Mouse (Mus musculus): ENCODE measurements around the gene Rwdd2a. TPM values are rescaled to one million over a fixed set of nuclear protein-coding genes. Genes with fewer than 3 reads are reported as not detected.

The Rwdd2a gene
- polyA plus RNA-seq, 1 experiment = 31.6 TPM

- Histone ChIP-seq H3K27ac (ENCODE audit: insufficient read depth, low read length) (no peak overlapping the region), H3K4me1 (ENCODE audit: control insufficient read depth, insufficient read depth, low read length) (no peaks in the 10 kb centered on the region), H3K27me3 (ENCODE audit: control insufficient read depth, insufficient read depth, low read length) (no peaks in the 10 kb centered on the region), H3K4me3 (replicated peaks; ENCODE audit: insufficient read depth, low read depth, low read length) (no peak overlapping the region)
- WGBS = 54% methylated on average over 8 of the region's 8 CpGs
- no peak for DNase-seq
- TF ChIP-seq POLR2A (IDR thresholded peaks at IDR 0.05; ENCODE audit: borderline replicate concordance, insufficient read depth, low read length) = no peak
These were observed 28.0 kb downstream of the Rwdd2a start for GRCm38 (mm10) chr9:86599723-86600303.

GRCm38 (mm10) chr9:86605776-86606175 lies 34.0 kb downstream of the Rwdd2a start:
- 47% methylated on average over 6 of the region's 6 CpGs for WGBS
- no peaks in the 10 kb centered on the region for H3K4me1 ChIP-seq (ENCODE audit: control insufficient read depth, insufficient read depth, low read length)
- DNase-seq = no peak
- TF ChIP-seq CTCF (IDR thresholded peaks at IDR 0.05; ENCODE audit: borderline replicate concordance, insufficient read depth, low read depth, low read length) (no peak), POLR2A (IDR thresholded peaks at IDR 0.05; ENCODE audit: borderline replicate concordance, insufficient read depth, low read length) (no peak)
- no peak overlapping the region for H3K27ac ChIP-seq (ENCODE audit: insufficient read depth, low read length)
- no peaks in the 10 kb centered on the region for H3K27me3 ChIP-seq (ENCODE audit: control insufficient read depth, insufficient read depth, low read length)
- H3K4me3 ChIP-seq (replicated peaks; ENCODE audit: insufficient read depth, low read depth, low read length) = no peak overlapping the region

- Histone ChIP-seq H3K4me1 (ENCODE audit: control insufficient read depth, insufficient read depth, low read length) (no peaks in the 10 kb centered on the region), H3K27me3 (ENCODE audit: control insufficient read depth, insufficient read depth, low read length) (no peaks in the 10 kb centered on the region), H3K4me3 (replicated peaks; ENCODE audit: insufficient read depth, low read depth, low read length) (no peak overlapping the region), H3K27ac (ENCODE audit: insufficient read depth, low read length) (no peak overlapping the region)
- no peak for DNase-seq
- 75% methylated on average over 4 of the region's 4 CpGs for WGBS
- TF ChIP-seq POLR2A (IDR thresholded peaks at IDR 0.05; ENCODE audit: borderline replicate concordance, insufficient read depth, low read length) = no peak
- no peak for TF ChIP-seq CTCF (IDR thresholded peaks at IDR 0.05; ENCODE audit: borderline replicate concordance, insufficient read depth, low read depth, low read length)
These were observed 40.3 kb downstream of the Rwdd2a start for GRCm38 (mm10) chr9:86612091-86612490.

- H3K4me1 ChIP-seq (ENCODE audit: control insufficient read depth, insufficient read depth, low read length) = no peaks in the 10 kb centered on the region
- 100% methylated on average over 1 of the region's 1 CpGs for WGBS
- TF ChIP-seq CTCF (IDR thresholded peaks at IDR 0.05; ENCODE audit: borderline replicate concordance, insufficient read depth, low read depth, low read length) = no peak
- no peak for TF ChIP-seq POLR2A (IDR thresholded peaks at IDR 0.05; ENCODE audit: borderline replicate concordance, insufficient read depth, low read length)
- H3K4me3 ChIP-seq (replicated peaks; ENCODE audit: insufficient read depth, low read depth, low read length) = no peak overlapping the region
- DNase-seq = no peak
- H3K27ac ChIP-seq (ENCODE audit: insufficient read depth, low read length) = no peak overlapping the region
- no peaks in the 10 kb centered on the region for H3K27me3 ChIP-seq (ENCODE audit: control insufficient read depth, insufficient read depth, low read length)
These were observed 44.0 kb downstream of the Rwdd2a start for GRCm38 (mm10) chr9:86615765-86616164.

- Histone ChIP-seq H3K4me3 (replicated peaks; ENCODE audit: insufficient read depth, low read depth, low read length) (no peak overlapping the region), H3K4me1 (ENCODE audit: control insufficient read depth, insufficient read depth, low read length) (no peaks in the 10 kb centered on the region), H3K27ac (ENCODE audit: insufficient read depth, low read length) (no peak overlapping the region), H3K27me3 (ENCODE audit: control insufficient read depth, insufficient read depth, low read length) (no peaks in the 10 kb centered on the region)
- no peak for DNase-seq
- no peak for TF ChIP-seq CTCF (IDR thresholded peaks at IDR 0.05; ENCODE audit: borderline replicate concordance, insufficient read depth, low read depth, low read length)
- TF ChIP-seq POLR2A (IDR thresholded peaks at IDR 0.05; ENCODE audit: borderline replicate concordance, insufficient read depth, low read length) = no peak
- WGBS = 61% methylated on average over 7 of the region's 7 CpGs
These were observed 46.2 kb downstream of the Rwdd2a start for GRCm38 (mm10) chr9:86617837-86618492.

- Histone ChIP-seq H3K4me1 (ENCODE audit: control insufficient read depth, insufficient read depth, low read length) (no peaks in the 10 kb centered on the region), H3K27ac (ENCODE audit: insufficient read depth, low read length) (no peak overlapping the region), H3K4me3 (replicated peaks; ENCODE audit: insufficient read depth, low read depth, low read length) (no peak overlapping the region), H3K27me3 (ENCODE audit: control insufficient read depth, insufficient read depth, low read length) (no peaks in the 10 kb centered on the region)
- WGBS = 55% methylated on average over 10 of the region's 10 CpGs
- no peak for TF ChIP-seq CTCF (IDR thresholded peaks at IDR 0.05; ENCODE audit: borderline replicate concordance, insufficient read depth, low read depth, low read length)
- DNase-seq = no peak
These were observed 47.7 kb downstream of the Rwdd2a start for GRCm38 (mm10) chr9:86619341-86620139.

- no peak overlapping the region for H3K4me3 ChIP-seq (replicated peaks; ENCODE audit: insufficient read depth, low read depth, low read length)
- DNase-seq = peak in 1 of 2 experiments; percentile 20
- H3K4me1 ChIP-seq (ENCODE audit: control insufficient read depth, insufficient read depth, low read length) = no peaks in the 10 kb centered on the region
- TF ChIP-seq CTCF (IDR thresholded peaks at IDR 0.05; ENCODE audit: borderline replicate concordance, insufficient read depth, low read depth, low read length) = no peak
- no peak for TF ChIP-seq POLR2A (IDR thresholded peaks at IDR 0.05; ENCODE audit: borderline replicate concordance, insufficient read depth, low read length)
- H3K27ac ChIP-seq (ENCODE audit: insufficient read depth, low read length) = no peak overlapping the region
- 54% methylated on average over 2 of the region's 2 CpGs for WGBS
- no peaks in the 10 kb centered on the region for H3K27me3 ChIP-seq (ENCODE audit: control insufficient read depth, insufficient read depth, low read length)
These were observed 50.3 kb downstream of the Rwdd2a start for GRCm38 (mm10) chr9:86622062-86622461.

GRCm38 (mm10) chr9:86624039-86624438 lies 52.2 kb downstream of the Rwdd2a start:
- TF ChIP-seq POLR2A (IDR thresholded peaks at IDR 0.05; ENCODE audit: borderline replicate concordance, insufficient read depth, low read length) = no peak
- no peak overlapping the region for H3K4me3 ChIP-seq (replicated peaks; ENCODE audit: insufficient read depth, low read depth, low read length)
- no peaks in the 10 kb centered on the region for H3K4me1 ChIP-seq (ENCODE audit: control insufficient read depth, insufficient read depth, low read length)
- 26% methylated on average over 12 of the region's 12 CpGs for WGBS
- no peak overlapping the region for H3K27ac ChIP-seq (ENCODE audit: insufficient read depth, low read length)
- H3K27me3 ChIP-seq (ENCODE audit: control insufficient read depth, insufficient read depth, low read length) = no peaks in the 10 kb centered on the region
- peak in 1 of 2 experiments; percentile 9 for DNase-seq

Other genes with a start within 250 kb of the Rwdd2a start
- gene Ube2cbp, start 107.0 kb upstream of the Rwdd2a start, polyA plus RNA-seq (2012; rRNA removed) = 3.5 and 3.7 TPM in 2 replicates
- gene Dop1a, start 104.8 kb upstream of the Rwdd2a start, polyA plus RNA-seq (2012; rRNA removed) = 50.9 and 53.1 TPM in 2 replicates
- 12.2 and 12.9 TPM in 2 replicates for gene Pgm3, start 149 bp upstream of the Rwdd2a start, polyA plus RNA-seq (2012; rRNA removed)
- 55.7 and 56.3 TPM in 2 replicates for gene Me1, start 124.0 kb downstream of the Rwdd2a start, polyA plus RNA-seq (2012; rRNA removed)
- 2.5 and 3.1 TPM in 2 replicates for gene Prss35, start 171.7 kb downstream of the Rwdd2a start, polyA plus RNA-seq (2012; rRNA removed)

Measured in cerebellum, adult 2 months (tissue).